Mouse (Mus musculus): ENCODE measurements around the gene Atxn7l2.

DNA sequence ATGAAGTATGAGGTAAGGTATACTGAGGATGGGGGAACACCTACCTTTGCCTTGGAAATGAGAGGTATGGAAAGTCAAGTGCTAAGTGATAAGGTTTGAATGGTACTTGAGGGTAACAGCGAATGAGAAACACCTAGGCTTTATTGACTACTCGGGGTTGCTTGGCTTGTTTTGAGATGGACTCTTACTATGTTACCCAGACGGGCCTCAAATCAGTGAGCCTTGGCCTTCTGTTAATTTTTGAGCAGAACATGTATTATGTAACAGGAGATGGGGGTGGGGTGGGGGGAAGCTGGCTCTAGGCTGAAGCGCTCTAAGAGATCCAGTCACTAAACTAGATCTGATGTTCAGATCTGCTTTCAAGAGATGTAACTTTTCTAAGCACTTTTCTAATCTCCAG is 20.9 kb upstream of the Atxn7l2 start:
- TF ChIP-seq GATA1 (IDR thresholded peaks at IDR 0.05; ENCODE audit: borderline replicate concordance, low read length), result no peak
- TF ChIP-seq FLI1 (IDR thresholded peaks at IDR 0.05; ENCODE audit: low read length), result no peak
